Mouse (Mus musculus): ENCODE measurements around the gene Optn.

- TF ChIP-seq POLR2A (IDR thresholded peaks at IDR 0.05; ENCODE audit: low read depth, low read length) (no peak), EP300 (IDR thresholded peaks at IDR 0.05; ENCODE audit: low read length) (no peak)
These were observed 39.0 kb upstream of the Optn start for GRCm38 (mm10) chr2:5102891-5103290.

All from CH12.LX (cell line).